21 mouse cellular contexts compared by ENCODE assay signal in the genomic region with DNA sequence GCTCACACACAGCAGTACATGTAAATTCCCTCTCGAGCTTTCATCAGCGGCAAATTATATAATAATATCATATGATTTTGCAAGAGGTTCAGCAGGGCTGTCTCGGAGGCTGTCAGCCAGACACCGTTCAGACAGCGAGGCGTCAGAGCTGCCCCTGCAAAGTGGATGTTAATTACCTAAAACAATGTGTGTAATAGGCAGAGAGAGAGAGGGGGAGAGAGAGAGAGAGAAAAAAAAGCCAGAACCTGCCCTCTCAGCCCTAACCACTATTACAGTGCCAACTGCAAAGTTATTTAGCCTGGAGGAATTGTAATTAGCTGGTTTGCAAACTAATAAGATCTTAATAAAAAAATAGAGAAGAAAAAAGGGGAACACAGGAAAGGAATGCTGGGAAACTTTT.
DNase-seq lines count a peak whose midpoint lies in the region; ATAC-seq and TF ChIP-seq lines count a peak whose summit lies in the region.
"Had no signal": no experiment of that assay in that cellular context is flagged by ENCODE, and none has a peak within 500 bp of the region (broad histone marks: within the 10 kb centered on the region; RNA-seq: fewer than 3 reads in every experiment).

No protein-coding gene starts in this region.

- peak overlapping the region; percentile 9; the same call in 1 of the 2 replicates for H3K27ac ChIP-seq in hindbrain, embryonic 14.5 days
- H3K27ac ChIP-seq in hindbrain, embryonic 13.5 days = no peak overlapping the region
- H3K27ac ChIP-seq in forebrain, embryonic 13.5 days = no peak overlapping the region
- no peak overlapping the region for H3K27ac ChIP-seq in hindbrain, postnatal 0 days
- H3K27ac ChIP-seq in liver, embryonic 11.5 days (ENCODE audit: low read depth, low read length) = no peak overlapping the region
- H3K27ac ChIP-seq: embryonic facial prominence, embryonic 12.5 days; gastrocnemius, adult 2 months; intestine, embryonic 15.5 days; liver, embryonic 13.5 days had no signal

- no peaks in the 10 kb centered on the region for H3K27me3 ChIP-seq in hindbrain, embryonic 14.5 days (ENCODE audit: control insufficient read depth, insufficient read depth, low read length)
- peaks cover 4% of the 10 kb centered on the region; the same call in 1 of the 2 replicates for H3K27me3 ChIP-seq in hindbrain, embryonic 13.5 days
- H3K27me3 ChIP-seq in forebrain, embryonic 13.5 days = peaks cover 16% of the 10 kb centered on the region; the same call in 1 of the 2 replicates
- no peaks in the 10 kb centered on the region for H3K27me3 ChIP-seq in hindbrain, postnatal 0 days (ENCODE audit: insufficient read depth, low read length)
- no peaks in the 10 kb centered on the region for H3K27me3 ChIP-seq in liver, embryonic 11.5 days (replicated peaks; ENCODE audit: control insufficient read depth, insufficient read depth, low read length)
- H3K27me3 ChIP-seq: embryonic facial prominence, embryonic 12.5 days; intestine, embryonic 15.5 days; liver, embryonic 13.5 days had no signal

- no peaks in the 10 kb centered on the region for H3K36me3 ChIP-seq in hindbrain, embryonic 14.5 days (replicated peaks; ENCODE audit: control insufficient read depth, insufficient read depth)
- H3K36me3 ChIP-seq in hindbrain, embryonic 13.5 days = no peaks in the 10 kb centered on the region
- H3K36me3 ChIP-seq in forebrain, embryonic 13.5 days (ENCODE audit: poor library complexity, severe bottlenecking) = no peaks in the 10 kb centered on the region
- no peaks in the 10 kb centered on the region for H3K36me3 ChIP-seq in hindbrain, postnatal 0 days (ENCODE audit: insufficient read depth, low read length)
- H3K36me3 ChIP-seq in liver, embryonic 11.5 days (ENCODE audit: control insufficient read depth, insufficient read depth, low read length) = no peaks in the 10 kb centered on the region
- H3K36me3 ChIP-seq: embryonic facial prominence, embryonic 12.5 days; intestine, embryonic 15.5 days; liver, embryonic 13.5 days had no signal

- no peak overlapping the region for H3K4me2 ChIP-seq in hindbrain, embryonic 14.5 days (replicated peaks)
- no peak overlapping the region for H3K4me2 ChIP-seq in hindbrain, embryonic 13.5 days
- peak overlapping the region; percentile 33 for H3K4me2 ChIP-seq in forebrain, embryonic 13.5 days
- no peak overlapping the region for H3K4me2 ChIP-seq in hindbrain, postnatal 0 days (ENCODE audit: low read depth, low read length)
- H3K4me2 ChIP-seq in liver, embryonic 11.5 days = no peak overlapping the region
- H3K4me2 ChIP-seq: embryonic facial prominence, embryonic 12.5 days; intestine, embryonic 15.5 days; liver, embryonic 13.5 days had no signal

- WGBS in hindbrain, embryonic 14.5 days = 29% methylated on average over 6 of the region's 6 CpGs
- WGBS in hindbrain, embryonic 13.5 days = 47% methylated on average over 6 of the region's 6 CpGs
- WGBS in forebrain, embryonic 13.5 days = 15% methylated on average over 6 of the region's 6 CpGs
- 35% methylated on average over 6 of the region's 6 CpGs for WGBS in hindbrain, postnatal 0 days
- WGBS in liver, embryonic 11.5 days = 77% methylated on average over 6 of the region's 6 CpGs

- TF ChIP-seq CTCF in hindbrain, postnatal 0 days (IDR thresholded peaks at IDR 0.05; ENCODE audit: low read depth) = no peak

- no peak for ATAC-seq in hindbrain, embryonic 14.5 days (ENCODE audit: low FRiP score)
- no peak for ATAC-seq in hindbrain, embryonic 13.5 days (ENCODE audit: low FRiP score)
- peak; percentile 78 for ATAC-seq in forebrain, embryonic 13.5 days
- ATAC-seq in hindbrain, postnatal 0 days = peak; percentile 35; the same call in 1 of the 2 replicates
- ATAC-seq in liver, embryonic 11.5 days (replicated peaks; ENCODE audit: low FRiP score) = no peak
- ATAC-seq: intestine, embryonic 15.5 days; Patski had no signal

- DNase-seq in hindbrain, embryonic 14.5 days (ENCODE audit: low spot score) = no peak
- peak; percentile 55 for DNase-seq in Muller cell, postnatal 12 days (ENCODE audit: inconsistent ontology term)
- no peak for DNase-seq in hindbrain, postnatal 0 days (ENCODE audit: low spot score)
- DNase-seq in gastrocnemius, adult 18-20 months (ENCODE audit: low spot score) = no peak
- no peak for DNase-seq in liver, embryonic 11.5 days (ENCODE audit: low spot score)
- DNase-seq: cerebellum, adult 18-20 months; cerebellum, postnatal 14 days; gastrocnemius, adult 2 months; heart, postnatal 4 days; kidney, adult 8-10 months; kidney, postnatal 14 days; liver, embryonic 13.5 days; lung, adult 2 months; lung, postnatal 14 days; midbrain, embryonic 14.5 days had no signal

- H3K4me1 ChIP-seq in hindbrain, embryonic 14.5 days (replicated peaks; ENCODE audit: control insufficient read depth, insufficient read depth, low read length) = peaks cover 3% of the 10 kb centered on the region; the same call in 1 of the 2 replicates
- peaks cover 11% of the 10 kb centered on the region; the same call in 1 of the 2 replicates for H3K4me1 ChIP-seq in hindbrain, embryonic 13.5 days (replicated peaks)
- H3K4me1 ChIP-seq in forebrain, embryonic 13.5 days = peaks cover 19% of the 10 kb centered on the region
- no peaks in the 10 kb centered on the region for H3K4me1 ChIP-seq in hindbrain, postnatal 0 days (ENCODE audit: insufficient read depth, low read length)
- no peaks in the 10 kb centered on the region for H3K4me1 ChIP-seq in liver, embryonic 11.5 days (replicated peaks; ENCODE audit: control insufficient read depth, insufficient read depth, low read length)
- H3K4me1 ChIP-seq: embryonic facial prominence, embryonic 12.5 days; intestine, embryonic 15.5 days; liver, embryonic 13.5 days had no signal

- no peak overlapping the region for H3K9ac ChIP-seq in hindbrain, embryonic 14.5 days
- H3K9ac ChIP-seq in hindbrain, embryonic 13.5 days = no peak overlapping the region
- H3K9ac ChIP-seq in forebrain, embryonic 13.5 days = no peak overlapping the region
- H3K9ac ChIP-seq in hindbrain, postnatal 0 days (replicated peaks; ENCODE audit: low read length) = no peak overlapping the region
- no peak overlapping the region for H3K9ac ChIP-seq in liver, embryonic 11.5 days (ENCODE audit: low read depth, low read length)
- H3K9ac ChIP-seq: embryonic facial prominence, embryonic 12.5 days; intestine, embryonic 15.5 days; liver, embryonic 13.5 days had no signal

- H3K4me3 ChIP-seq in hindbrain, embryonic 14.5 days (replicated peaks; ENCODE audit: low read length) = no peak overlapping the region
- no peak overlapping the region for H3K4me3 ChIP-seq in hindbrain, embryonic 13.5 days
- no peak overlapping the region for H3K4me3 ChIP-seq in forebrain, embryonic 13.5 days
- no peak overlapping the region for H3K4me3 ChIP-seq in hindbrain, postnatal 0 days (ENCODE audit: low read length)
- H3K4me3 ChIP-seq in liver, embryonic 11.5 days (ENCODE audit: low read depth, low read length) = no peak overlapping the region
- H3K4me3 ChIP-seq: embryonic facial prominence, embryonic 12.5 days; gastrocnemius, adult 2 months; intestine, embryonic 15.5 days; liver, embryonic 13.5 days; myocyte had no signal

- H3K9me3 ChIP-seq in hindbrain, embryonic 14.5 days (ENCODE audit: control insufficient read depth, low read length) = no peaks in the 10 kb centered on the region
- H3K9me3 ChIP-seq in hindbrain, embryonic 13.5 days = no peaks in the 10 kb centered on the region
- no peaks in the 10 kb centered on the region for H3K9me3 ChIP-seq in forebrain, embryonic 13.5 days (replicated peaks)
- H3K9me3 ChIP-seq in hindbrain, postnatal 0 days (ENCODE audit: low read length) = no peaks in the 10 kb centered on the region
- no peaks in the 10 kb centered on the region for H3K9me3 ChIP-seq in liver, embryonic 11.5 days (ENCODE audit: control insufficient read depth, low read length)
- H3K9me3 ChIP-seq: embryonic facial prominence, embryonic 12.5 days; intestine, embryonic 15.5 days; liver, embryonic 13.5 days had no signal

Comparison
In these comparisons a context has a peak if more than half of its experiments do, and no peak if none do; other contexts are left out.
1. ATAC-seq: peak in forebrain, embryonic 13.5 days (single experiment) and hindbrain, postnatal 0 days (single experiment); none in hindbrain, embryonic 14.5 days (single experiment), hindbrain, embryonic 13.5 days (single experiment) and liver, embryonic 11.5 days (single experiment).